ENCODE assay signal across 16 mouse cellular contexts in the genomic region with DNA sequence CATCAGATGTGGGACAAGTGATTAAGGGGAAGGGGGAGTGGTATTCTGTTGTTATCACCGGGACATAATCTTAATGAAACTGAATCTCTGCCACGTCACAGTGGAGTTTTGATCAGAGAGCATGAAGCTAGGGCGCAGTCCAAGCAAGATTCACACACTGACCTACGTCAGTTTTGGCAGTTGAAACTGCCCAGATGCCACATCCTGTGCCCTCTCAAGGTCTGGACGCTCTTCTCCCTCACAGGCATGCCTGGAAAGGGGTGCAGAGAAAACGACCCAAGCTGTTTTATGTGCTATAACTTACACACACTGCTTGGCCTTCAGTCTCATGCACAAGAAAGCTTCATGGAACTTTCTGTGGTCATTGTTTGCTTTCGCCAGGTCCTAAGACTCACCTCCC.
DNase-seq lines count a peak whose midpoint lies in the region; ATAC-seq and TF ChIP-seq lines count a peak whose summit lies in the region.
"Had no signal": no experiment of that assay in that cellular context is flagged by ENCODE, and none has a peak within 500 bp of the region (broad histone marks: within the 10 kb centered on the region; RNA-seq: fewer than 3 reads in every experiment).

No protein-coding gene starts in this region.

- H3K4me2 ChIP-seq in kidney, embryonic 16.5 days (replicated peaks; ENCODE audit: low read depth, low read length), result no peak overlapping the region
- H3K4me2 ChIP-seq: embryonic facial prominence, embryonic 12.5 days; forebrain, embryonic 15.5 days; heart, embryonic 11.5 days; heart, embryonic 15.5 days; hindbrain, embryonic 14.5 days; intestine, embryonic 15.5 days had no signal

- intact Hi-C loops in left cerebral cortex, adult 2 months (cut with DNase I), result no loop called here

- H3K4me1 ChIP-seq in kidney, embryonic 16.5 days (ENCODE audit: insufficient read depth, low read length), result 0 out of 2 replicates have a peak, but pooled peaks cover 7% of the 10 kb centered on the region
- H3K4me1 ChIP-seq: embryonic facial prominence, embryonic 12.5 days; forebrain, embryonic 15.5 days; heart, embryonic 15.5 days; intestine, embryonic 15.5 days had no signal

- H3K36me3 ChIP-seq in kidney, embryonic 16.5 days (ENCODE audit: insufficient read depth, low read length), result no peaks in the 10 kb centered on the region
- H3K36me3 ChIP-seq: embryonic facial prominence, embryonic 12.5 days; forebrain, embryonic 15.5 days; heart, embryonic 15.5 days; hindbrain, embryonic 10.5 days; intestine, embryonic 15.5 days had no signal

- H3K9ac ChIP-seq in kidney, embryonic 16.5 days (replicated peaks; ENCODE audit: low read length), result no peak overlapping the region
- H3K9ac ChIP-seq: embryonic facial prominence, embryonic 12.5 days; forebrain, embryonic 15.5 days; heart, embryonic 15.5 days; hindbrain, embryonic 14.5 days; intestine, embryonic 15.5 days had no signal

- 44% methylated on average over 7 of the region's 7 CpGs for WGBS in kidney, embryonic 16.5 days

- TF ChIP-seq CTCF in left cerebral cortex, adult 2 months (IDR thresholded peaks at IDR 0.05), result no peak

- peak; percentile 20 for DNase-seq in cerebellum, postnatal 10 days
- DNase-seq in cerebellum, postnatal 14 days, result no peak
- DNase-seq in kidney, postnatal 25 days, result no peak
- no peak for DNase-seq in adrenal gland, postnatal 14 days
- no peak for DNase-seq in left cerebral cortex, adult 2 months (ENCODE audit: extremely low spot score in 1 of 2, low spot score in 2 of 2)
- DNase-seq: embryo, embryonic 11 days; gastrocnemius, postnatal 36 days had no signal

- no peak for ATAC-seq in kidney, embryonic 16.5 days (ENCODE audit: low FRiP score, low TSS enrichment)
- peak; percentile 54 for ATAC-seq in common myeloid progenitor, adult 5-6 weeks (replicated peaks; ENCODE audit: low read depth, poor library complexity, severe bottlenecking)
- ATAC-seq: forebrain, embryonic 15.5 days; intestine, embryonic 15.5 days had no signal

- no peak overlapping the region for H3K4me3 ChIP-seq in kidney, embryonic 16.5 days (ENCODE audit: low read length)
- no peak overlapping the region for H3K4me3 ChIP-seq in left cerebral cortex, adult 2 months
- H3K4me3 ChIP-seq: embryonic facial prominence, embryonic 12.5 days; forebrain, embryonic 15.5 days; heart, embryonic 15.5 days; hindbrain, embryonic 10.5 days; intestine, embryonic 15.5 days had no signal

- no peaks in the 10 kb centered on the region for H3K9me3 ChIP-seq in kidney, embryonic 16.5 days (ENCODE audit: low read length)
- H3K9me3 ChIP-seq: embryonic facial prominence, embryonic 12.5 days; forebrain, embryonic 15.5 days; heart, embryonic 15.5 days; hindbrain, embryonic 10.5 days; intestine, embryonic 15.5 days had no signal

- no peaks in the 10 kb centered on the region for H3K27me3 ChIP-seq in kidney, embryonic 16.5 days (ENCODE audit: insufficient read depth, low read length)
- H3K27me3 ChIP-seq: embryonic facial prominence, embryonic 12.5 days; forebrain, embryonic 15.5 days; heart, embryonic 15.5 days; intestine, embryonic 15.5 days had no signal

- 0 out of 2 replicates have a peak overlapping the region, but pooled peaks have one; percentile 28 for H3K27ac ChIP-seq in kidney, embryonic 16.5 days (ENCODE audit: low read length)
- no peak overlapping the region for H3K27ac ChIP-seq in left cerebral cortex, adult 2 months
- H3K27ac ChIP-seq: embryonic facial prominence, embryonic 12.5 days; forebrain, embryonic 15.5 days; heart, embryonic 15.5 days; hindbrain, embryonic 10.5 days; hindbrain, embryonic 14.5 days; intestine, embryonic 15.5 days had no signal

Comparison
In these comparisons a context has a peak if more than half of its experiments do, and no peak if none do; other contexts are left out.
1. DNase-seq: peak in cerebellum, postnatal 10 days (2 of 2); none in cerebellum, postnatal 14 days (0 of 2), kidney, postnatal 25 days (0 of 2), adrenal gland, postnatal 14 days (single experiment) and left cerebral cortex, adult 2 months (0 of 2).